Mouse (Mus musculus): ENCODE data around the gene Csf2. TPM values are rescaled to one million over a fixed set of nuclear protein-coding genes. Genes with fewer than 3 reads are reported as not detected.

Gene Csf2
- polyA plus RNA-seq, 1 experiment from 2014 or later = not detected

GRCm38 (mm10) chr11:54219191-54219590 lies 30.3 kb downstream of the Csf2 start:
- Histone ChIP-seq H3K36me3 (ENCODE audit: control insufficient read depth, insufficient read depth) (no peaks in the 10 kb centered on the region), H3K4me3 (ENCODE audit: low read depth, low read length) (no peak overlapping the region), H3K4me2 (ENCODE audit: low read depth, low read length) (no peak overlapping the region), H3K4me1 (ENCODE audit: control insufficient read depth, low read depth, low read length) (no peaks in the 10 kb centered on the region), H3K9ac (ENCODE audit: low read depth, low read length) (no peak overlapping the region), H3K27me3 (ENCODE audit: control insufficient read depth, insufficient read depth, low read depth, low read length) (no peaks in the 10 kb centered on the region), H3K27ac (ENCODE audit: low read length) (no peak overlapping the region), H3K9me3 (replicated peaks; ENCODE audit: control insufficient read depth, low read length) (no peaks in the 10 kb centered on the region)
- ATAC-seq (ENCODE audit: low read depth) = no peak
- WGBS (ENCODE audit: insufficient replicate concordance) = 40% methylated on average over 1 of the region's 1 CpGs

DNA sequence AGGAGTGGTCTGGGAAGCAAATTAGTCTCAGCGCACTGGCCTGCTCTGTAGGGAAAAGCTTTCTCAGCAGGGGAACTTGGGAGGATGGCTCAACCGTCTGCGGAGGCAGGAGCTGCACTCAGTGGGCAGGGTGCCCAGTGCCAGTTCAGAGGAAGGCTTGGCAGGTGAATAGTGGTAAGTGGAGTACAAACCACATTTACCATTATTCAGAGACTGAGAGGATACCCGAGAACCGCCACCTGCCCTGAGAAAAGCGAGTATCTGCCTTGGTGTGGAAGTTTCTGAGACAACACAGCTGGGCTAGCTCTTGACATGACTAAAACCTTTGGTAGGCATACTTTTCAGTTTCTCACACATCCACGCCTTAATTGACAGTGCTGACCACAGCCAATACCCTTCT lies 32.1 kb downstream of the Csf2 start:
- no peak overlapping the region for H3K4me2 ChIP-seq (ENCODE audit: low read depth, low read length)
- no peaks in the 10 kb centered on the region for H3K9me3 ChIP-seq (replicated peaks; ENCODE audit: control insufficient read depth, low read length)
- no peaks in the 10 kb centered on the region for H3K27me3 ChIP-seq (ENCODE audit: control insufficient read depth, insufficient read depth, low read depth, low read length)
- H3K9ac ChIP-seq (ENCODE audit: low read depth, low read length) = no peak overlapping the region
- no peaks in the 10 kb centered on the region for H3K4me1 ChIP-seq (ENCODE audit: control insufficient read depth, low read depth, low read length)
- 55% methylated on average over 7 of the region's 7 CpGs for WGBS (ENCODE audit: insufficient replicate concordance)
- H3K27ac ChIP-seq (ENCODE audit: low read length) = no peak overlapping the region
- H3K4me3 ChIP-seq (ENCODE audit: low read depth, low read length) = no peak overlapping the region
- ATAC-seq (ENCODE audit: low read depth) = no peak
- H3K36me3 ChIP-seq (ENCODE audit: control insufficient read depth, insufficient read depth) = no peaks in the 10 kb centered on the region

- Histone ChIP-seq H3K27ac (ENCODE audit: low read length) (no peak overlapping the region), H3K27me3 (ENCODE audit: control insufficient read depth, insufficient read depth, low read depth, low read length) (no peaks in the 10 kb centered on the region), H3K4me1 (ENCODE audit: control insufficient read depth, low read depth, low read length) (no peaks in the 10 kb centered on the region), H3K36me3 (ENCODE audit: control insufficient read depth, insufficient read depth) (no peaks in the 10 kb centered on the region), H3K9me3 (replicated peaks; ENCODE audit: control insufficient read depth, low read length) (no peaks in the 10 kb centered on the region), H3K9ac (ENCODE audit: low read depth, low read length) (no peak overlapping the region), H3K4me2 (ENCODE audit: low read depth, low read length) (no peak overlapping the region), H3K4me3 (ENCODE audit: low read depth, low read length) (no peak overlapping the region)
- 61% methylated on average over 6 of the region's 6 CpGs for WGBS (ENCODE audit: insufficient replicate concordance)
- ATAC-seq (ENCODE audit: low read depth) = no peak
Observed at GRCm38 (mm10) chr11:54216091-54216490, 33.4 kb downstream of the Csf2 start.

DNA sequence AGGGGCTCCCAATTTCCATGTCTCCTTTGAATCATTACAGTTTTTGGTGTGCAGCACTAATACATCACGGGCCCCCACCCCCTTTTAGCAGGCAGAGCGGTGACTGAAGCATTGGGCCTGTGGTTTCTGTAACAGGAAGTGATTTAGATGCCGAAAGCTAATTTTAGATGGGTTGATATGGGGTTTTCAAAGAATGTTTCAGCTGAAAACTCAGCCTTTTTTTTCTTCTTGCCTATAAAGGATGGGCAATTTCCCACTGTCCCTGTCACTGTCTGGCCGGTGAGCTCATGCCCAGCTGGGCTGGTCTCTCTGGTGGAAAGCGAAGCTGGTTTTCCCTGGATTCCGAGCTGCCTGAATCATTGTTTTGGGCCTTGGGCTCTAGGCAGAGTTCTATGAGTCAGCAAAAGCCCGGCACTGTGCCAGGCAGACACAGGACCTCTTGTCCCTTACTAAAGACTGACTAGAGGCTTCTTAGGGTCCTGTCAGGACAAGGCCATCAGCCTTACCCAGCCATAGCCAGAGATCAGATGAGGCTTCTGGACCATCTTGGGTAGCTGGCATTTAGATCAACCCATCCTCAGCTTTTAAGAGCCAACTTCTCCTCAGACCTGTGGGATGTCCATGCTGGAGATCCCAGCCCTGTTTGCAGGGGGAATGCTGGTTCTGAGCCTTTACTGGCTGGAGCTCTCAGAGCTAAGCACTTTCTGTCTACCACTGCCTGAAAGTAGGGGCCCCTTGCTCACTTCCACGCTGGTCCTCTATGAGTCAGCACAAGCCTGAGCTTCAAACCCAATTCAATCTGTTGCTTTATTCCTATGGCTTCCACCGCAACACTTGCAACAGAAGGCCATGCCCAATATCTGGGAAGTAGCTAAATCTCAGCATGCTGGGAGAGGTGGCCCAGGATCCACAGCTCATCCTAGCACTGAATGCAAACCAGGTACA lies 34.7 kb downstream of the Csf2 start:
- H3K36me3 ChIP-seq (ENCODE audit: control insufficient read depth, insufficient read depth) = no peaks in the 10 kb centered on the region
- no peak overlapping the region for H3K4me3 ChIP-seq (ENCODE audit: low read depth, low read length)
- no peak overlapping the region for H3K27ac ChIP-seq (ENCODE audit: low read length)
- 20% methylated on average over 9 of the region's 9 CpGs for WGBS (ENCODE audit: insufficient replicate concordance)
- no peak overlapping the region for H3K9ac ChIP-seq (ENCODE audit: low read depth, low read length)
- H3K4me2 ChIP-seq (ENCODE audit: low read depth, low read length) = no peak overlapping the region
- H3K9me3 ChIP-seq (replicated peaks; ENCODE audit: control insufficient read depth, low read length) = no peaks in the 10 kb centered on the region
- no peaks in the 10 kb centered on the region for H3K27me3 ChIP-seq (ENCODE audit: control insufficient read depth, insufficient read depth, low read depth, low read length)
- ATAC-seq (ENCODE audit: low read depth) = no peak
- H3K4me1 ChIP-seq (ENCODE audit: control insufficient read depth, low read depth, low read length) = no peaks in the 10 kb centered on the region

GRCm38 (mm10) chr11:54213631-54214030 lies 35.8 kb downstream of the Csf2 start:
- no peak overlapping the region for H3K4me2 ChIP-seq (ENCODE audit: low read depth, low read length)
- no peaks in the 10 kb centered on the region for H3K9me3 ChIP-seq (replicated peaks; ENCODE audit: control insufficient read depth, low read length)
- 49% methylated on average over 5 of the region's 5 CpGs for WGBS (ENCODE audit: insufficient replicate concordance)
- H3K4me1 ChIP-seq (ENCODE audit: control insufficient read depth, low read depth, low read length) = no peaks in the 10 kb centered on the region
- no peak overlapping the region for H3K4me3 ChIP-seq (ENCODE audit: low read depth, low read length)
- H3K27ac ChIP-seq (ENCODE audit: low read length) = no peak overlapping the region
- no peak for ATAC-seq (ENCODE audit: low read depth)
- H3K9ac ChIP-seq (ENCODE audit: low read depth, low read length) = no peak overlapping the region
- no peaks in the 10 kb centered on the region for H3K36me3 ChIP-seq (ENCODE audit: control insufficient read depth, insufficient read depth)
- H3K27me3 ChIP-seq (ENCODE audit: control insufficient read depth, insufficient read depth, low read depth, low read length) = no peaks in the 10 kb centered on the region

- Histone ChIP-seq H3K9ac (ENCODE audit: low read depth, low read length) (no peak overlapping the region), H3K27me3 (ENCODE audit: control insufficient read depth, insufficient read depth, low read depth, low read length) (no peaks in the 10 kb centered on the region), H3K4me3 (ENCODE audit: low read depth, low read length) (no peak overlapping the region), H3K4me1 (ENCODE audit: control insufficient read depth, low read depth, low read length) (no peaks in the 10 kb centered on the region; the same call in 1 of the 2 replicates), H3K27ac (ENCODE audit: low read length) (no peak overlapping the region), H3K36me3 (ENCODE audit: control insufficient read depth, insufficient read depth) (no peaks in the 10 kb centered on the region), H3K9me3 (replicated peaks; ENCODE audit: control insufficient read depth, low read length) (no peaks in the 10 kb centered on the region), H3K4me2 (ENCODE audit: low read depth, low read length) (no peak overlapping the region)
- no peak for ATAC-seq (ENCODE audit: low read depth)
- WGBS (ENCODE audit: insufficient replicate concordance) = 50% methylated on average over 5 of the region's 5 CpGs
Observed at GRCm38 (mm10) chr11:54206993-54207392, 42.5 kb downstream of the Csf2 start.

- H3K36me3 ChIP-seq (ENCODE audit: control insufficient read depth, insufficient read depth) = no peaks in the 10 kb centered on the region
- no peak for ATAC-seq (ENCODE audit: low read depth)
- H3K4me1 ChIP-seq (ENCODE audit: control insufficient read depth, low read depth, low read length) = peaks cover 4% of the 10 kb centered on the region
Observed at GRCm38 (mm10) chr11:54205366-54205765, 44.1 kb downstream of the Csf2 start.

GRCm38 (mm10) chr11:54204781-54205180 lies 44.7 kb downstream of the Csf2 start:
- H3K27ac ChIP-seq (ENCODE audit: low read length) = no peak overlapping the region
- WGBS (ENCODE audit: insufficient replicate concordance) = 70% methylated on average over 2 of the region's 2 CpGs
- H3K4me2 ChIP-seq (ENCODE audit: low read depth, low read length) = no peak overlapping the region
- no peak overlapping the region for H3K9ac ChIP-seq (ENCODE audit: low read depth, low read length)
- H3K27me3 ChIP-seq (ENCODE audit: control insufficient read depth, insufficient read depth, low read depth, low read length) = no peaks in the 10 kb centered on the region
- no peaks in the 10 kb centered on the region for H3K9me3 ChIP-seq (replicated peaks; ENCODE audit: control insufficient read depth, low read length)
- no peaks in the 10 kb centered on the region for H3K36me3 ChIP-seq (ENCODE audit: control insufficient read depth, insufficient read depth)
- H3K4me3 ChIP-seq (ENCODE audit: low read depth, low read length) = no peak overlapping the region
- no peak for ATAC-seq (ENCODE audit: low read depth)
- H3K4me1 ChIP-seq (ENCODE audit: control insufficient read depth, low read depth, low read length) = peaks cover 4% of the 10 kb centered on the region

More at GRCm38 (mm10) chr11:54205366-54205765, 44.1 kb downstream of the Csf2 start:
- Histone ChIP-seq H3K27me3 (ENCODE audit: control insufficient read depth, insufficient read depth, low read depth, low read length) (no peaks in the 10 kb centered on the region), H3K4me3 (ENCODE audit: low read depth, low read length) (no peak overlapping the region), H3K9me3 (replicated peaks; ENCODE audit: control insufficient read depth, low read length) (no peaks in the 10 kb centered on the region), H3K4me2 (ENCODE audit: low read depth, low read length) (no peak overlapping the region), H3K27ac (ENCODE audit: low read length) (no peak overlapping the region), H3K9ac (ENCODE audit: low read depth, low read length) (no peak overlapping the region)
- 49% methylated on average over 6 of the region's 6 CpGs for WGBS (ENCODE audit: insufficient replicate concordance)

DNA sequence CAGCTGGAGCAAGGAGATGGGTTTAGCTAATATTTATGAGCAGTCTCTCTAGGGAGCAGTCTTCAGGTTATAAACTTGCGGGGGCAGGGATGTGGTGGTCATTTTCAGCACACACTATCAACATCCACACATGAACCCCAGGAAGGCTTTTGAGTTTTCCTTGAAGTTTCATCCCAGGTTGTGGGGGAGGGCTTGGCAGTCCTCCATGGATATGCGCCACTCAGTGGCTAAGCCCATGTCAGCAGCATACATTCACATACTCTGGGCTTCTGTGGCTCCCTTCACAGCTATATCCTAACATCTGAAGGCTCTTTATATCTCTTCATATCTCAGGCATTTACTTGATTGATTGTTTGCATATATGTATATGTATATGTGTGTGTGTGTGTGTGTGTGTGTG lies 46.3 kb downstream of the Csf2 start:
- no peak overlapping the region for H3K4me2 ChIP-seq (ENCODE audit: low read depth, low read length)
- no peaks in the 10 kb centered on the region for H3K27me3 ChIP-seq (ENCODE audit: control insufficient read depth, insufficient read depth, low read depth, low read length)
- no peak overlapping the region for H3K27ac ChIP-seq (ENCODE audit: low read length)
- H3K36me3 ChIP-seq (ENCODE audit: control insufficient read depth, insufficient read depth) = no peaks in the 10 kb centered on the region
- H3K4me1 ChIP-seq (ENCODE audit: control insufficient read depth, low read depth, low read length) = peaks cover 4% of the 10 kb centered on the region
- H3K9ac ChIP-seq (ENCODE audit: low read depth, low read length) = no peak overlapping the region
- H3K4me3 ChIP-seq (ENCODE audit: low read depth, low read length) = no peak overlapping the region
- no peak for ATAC-seq (ENCODE audit: low read depth)
- 71% methylated on average over 2 of the region's 2 CpGs for WGBS (ENCODE audit: insufficient replicate concordance)
- H3K9me3 ChIP-seq (replicated peaks; ENCODE audit: control insufficient read depth, low read length) = no peaks in the 10 kb centered on the region

All from liver, embryonic 16.5 days (tissue).